Mouse (Mus musculus): Measurements from ENCODE around the gene Klhl8.

Klhl8 gene

GRCm38 (mm10) chr5:103914335-103915226, 3.5 kb upstream of the Klhl8 start:
- no peak for DNase-seq

- no peak for DNase-seq
These were observed 2.1 kb upstream of the Klhl8 start for GRCm38 (mm10) chr5:103913150-103913549.

- no peak for DNase-seq
These were observed 496 bp upstream of the Klhl8 start for GRCm38 (mm10) chr5:103911555-103911954.

GRCm38 (mm10) chr5:103910156-103910555, 903 bp downstream of the Klhl8 start:
- DNase-seq, result no peak

GRCm38 (mm10) chr5:103909466-103909865, 1.6 kb downstream of the Klhl8 start:
- DNase-seq, result no peak

- DNase-seq, result no peak
These were observed 2.2 kb downstream of the Klhl8 start for GRCm38 (mm10) chr5:103908851-103909250.

GRCm38 (mm10) chr5:103907844-103908243, 3.2 kb downstream of the Klhl8 start:
- DNase-seq, result peak; percentile 50

GRCm38 (mm10) chr5:103906173-103906572, 4.9 kb downstream of the Klhl8 start:
- DNase-seq, result no peak

GRCm38 (mm10) chr5:103898310-103898709, 12.7 kb downstream of the Klhl8 start:
- DNase-seq, result no peak

GRCm38 (mm10) chr5:103889766-103890165, 21.3 kb downstream of the Klhl8 start:
- no peak for DNase-seq

GRCm38 (mm10) chr5:103863759-103864158, 47.3 kb downstream of the Klhl8 start:
- no peak for DNase-seq

- DNase-seq, result no peak
These were observed 50.4 kb downstream of the Klhl8 start for GRCm38 (mm10) chr5:103860622-103861021.

GRCm38 (mm10) chr5:103857151-103857550, 53.9 kb downstream of the Klhl8 start:
- DNase-seq, result no peak

- DNase-seq, result no peak
These were observed 54.6 kb downstream of the Klhl8 start for GRCm38 (mm10) chr5:103856286-103857009.

- no peak for DNase-seq
These were observed 55.4 kb downstream of the Klhl8 start for GRCm38 (mm10) chr5:103855483-103856211.

- DNase-seq, result no peak
These were observed 56.3 kb downstream of the Klhl8 start for GRCm38 (mm10) chr5:103854807-103855194.

GRCm38 (mm10) chr5:103854041-103854806, 56.8 kb downstream of the Klhl8 start:
- peak; percentile 82 for DNase-seq

GRCm38 (mm10) chr5:103852756-103853549, 58.1 kb downstream of the Klhl8 start:
- no peak for DNase-seq

- no peak for DNase-seq
These were observed 62.5 kb downstream of the Klhl8 start for GRCm38 (mm10) chr5:103848546-103848945.

- DNase-seq, result no peak
These were observed 64.5 kb downstream of the Klhl8 start for GRCm38 (mm10) chr5:103846609-103847008.

GRCm38 (mm10) chr5:103846154-103846551, 64.9 kb downstream of the Klhl8 start:
- DNase-seq, result no peak
